Mouse (Mus musculus): ENCODE data around the gene Dmrtb1.

The Dmrtb1 gene

DNA sequence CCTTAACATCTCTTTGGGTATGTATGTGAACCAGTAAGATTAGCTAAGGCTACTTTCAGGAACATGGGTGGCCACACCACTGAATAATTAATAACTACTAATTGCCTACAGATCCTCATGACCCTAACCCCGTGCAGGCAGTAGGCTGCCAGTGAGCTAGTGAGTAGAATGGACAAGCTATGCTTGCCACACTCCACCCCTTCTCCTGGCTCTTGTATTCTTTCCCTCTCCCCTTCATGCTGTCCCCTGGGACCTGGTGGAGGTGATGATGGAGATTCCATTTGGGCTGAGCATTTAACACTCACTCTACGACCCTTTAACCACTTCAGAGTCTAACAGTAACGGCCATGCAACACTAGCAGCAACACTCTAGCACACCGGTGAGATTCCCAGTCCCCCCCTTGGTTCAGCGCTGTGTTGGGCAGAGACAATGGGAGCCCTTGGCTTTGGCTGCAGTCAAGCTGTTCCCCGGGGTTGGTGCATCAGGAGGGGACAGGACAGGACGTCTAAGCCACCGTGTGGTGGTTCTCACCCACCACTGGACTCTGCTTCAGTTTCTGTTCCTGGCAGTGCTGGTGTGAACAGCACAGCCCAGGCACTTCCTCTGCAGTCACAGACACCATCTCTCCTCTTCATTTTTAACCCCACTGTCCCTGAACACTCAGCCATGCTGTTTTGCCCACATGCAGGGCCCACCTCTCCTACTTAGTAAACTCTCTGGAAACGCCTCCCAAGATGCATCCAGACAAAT is 2.8 kb downstream of the Dmrtb1 start:
- DNase-seq (ENCODE audit: low read depth, low spot score), result no peak

DNA sequence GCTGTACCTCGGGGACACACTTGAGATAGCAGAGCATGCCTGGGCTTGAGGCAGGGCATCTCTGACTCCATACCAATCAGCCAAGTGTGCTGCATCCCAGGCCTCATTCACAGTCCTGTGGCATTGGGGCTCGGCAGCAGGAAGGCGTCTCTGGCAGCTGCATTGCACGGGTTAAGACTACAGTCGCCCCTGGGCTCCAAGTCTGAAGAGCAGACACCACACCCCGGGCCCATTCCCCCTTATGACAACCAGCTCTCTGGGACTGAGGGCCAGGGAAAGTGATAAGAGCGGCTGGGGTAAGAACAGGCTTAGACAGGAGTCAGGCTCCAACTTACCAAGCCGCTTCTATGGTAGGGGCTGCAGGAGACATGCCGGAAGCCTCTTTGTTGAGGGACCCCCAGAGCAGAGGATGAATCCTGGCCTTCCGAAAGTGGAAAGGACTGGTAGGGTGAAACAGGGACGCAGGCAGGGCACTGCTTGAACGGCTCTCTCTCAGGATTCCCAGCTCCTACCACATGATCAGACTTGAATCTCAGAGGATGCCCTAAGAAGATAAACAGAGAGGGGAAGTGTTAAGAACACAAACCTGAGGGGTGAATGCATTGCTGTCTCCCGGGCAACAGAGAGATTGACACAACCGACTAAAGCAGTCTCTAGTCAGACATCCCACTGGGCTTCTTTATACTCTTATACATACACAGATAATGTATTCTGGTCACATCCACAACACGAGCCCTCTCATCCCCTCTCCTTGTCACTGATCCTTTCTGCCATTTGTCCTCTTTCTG is 3.5 kb downstream of the Dmrtb1 start:
- no peak for DNase-seq (ENCODE audit: low read depth, low spot score)

DNA sequence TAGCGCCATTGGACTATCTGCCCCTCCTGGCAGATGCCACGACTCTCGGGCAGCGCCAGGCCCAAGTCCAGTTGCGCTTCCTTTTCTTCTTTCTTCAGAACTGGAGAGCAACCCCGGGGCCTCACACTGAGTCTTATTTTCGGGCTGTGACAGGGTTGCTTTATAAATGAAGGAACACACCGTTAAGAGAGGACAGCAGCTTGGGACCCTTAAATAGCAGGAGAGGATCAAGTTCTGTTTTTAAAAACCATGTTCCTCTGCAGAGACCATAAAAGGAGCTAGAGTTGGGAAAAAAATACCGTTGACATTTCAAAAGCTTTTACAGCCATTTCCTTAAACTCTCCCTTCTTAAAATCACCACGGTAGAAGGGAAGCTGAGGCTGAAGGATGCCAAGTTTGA is 8.4 kb downstream of the Dmrtb1 start:
- DNase-seq (ENCODE audit: low read depth, low spot score), result no peak

DNA sequence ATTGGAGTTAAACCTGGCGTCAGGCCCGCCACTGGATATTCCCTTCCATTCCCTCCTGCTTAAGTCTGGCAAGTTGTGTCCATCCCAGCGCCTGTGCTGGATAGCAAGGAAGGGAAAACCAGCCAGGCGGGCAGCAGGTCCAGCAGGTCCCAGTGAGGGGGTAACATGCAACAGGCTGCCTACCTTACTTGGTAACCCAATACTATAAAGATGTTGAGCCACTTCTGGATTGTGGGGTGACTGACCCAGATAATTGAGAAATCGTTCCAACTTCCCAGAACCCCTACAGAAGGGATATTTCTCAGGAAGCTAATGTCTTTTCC is 9.7 kb downstream of the Dmrtb1 start:
- DNase-seq (ENCODE audit: low read depth, low spot score), result no peak

DNA sequence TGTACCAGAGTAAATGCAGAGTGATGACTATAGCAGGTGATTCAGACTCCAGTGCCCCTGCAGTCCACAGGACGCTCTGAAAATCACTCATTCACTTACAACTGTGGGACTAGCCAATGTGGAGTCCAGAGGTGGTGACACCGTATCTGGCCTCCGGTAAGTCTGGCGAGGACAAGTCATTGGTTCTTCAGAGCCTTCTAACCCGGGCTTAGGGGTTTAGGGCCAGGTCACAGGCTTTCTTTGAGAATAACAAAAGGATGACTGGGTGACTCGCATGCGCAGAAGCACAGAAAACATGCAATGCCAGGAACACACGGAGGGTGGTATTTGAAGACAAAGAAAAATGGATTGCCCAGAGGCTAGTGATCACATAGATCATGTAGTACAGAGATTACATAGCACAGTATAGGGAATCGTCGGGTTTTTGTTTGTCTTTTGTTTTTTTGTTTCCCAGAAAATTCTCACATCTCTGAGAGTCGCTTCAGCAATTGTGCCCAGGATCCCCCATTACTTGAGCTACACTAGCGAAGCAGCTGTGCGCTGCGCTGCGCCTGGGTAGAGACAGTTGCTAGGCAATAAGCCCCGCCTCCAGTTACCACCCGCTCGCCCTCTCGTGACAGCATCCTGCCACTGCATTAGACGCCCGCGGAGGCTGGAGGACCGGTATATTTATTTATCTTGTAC is 10.2 kb downstream of the Dmrtb1 start:
- DNase-seq (ENCODE audit: low read depth, low spot score), result peak; percentile 78

DNA sequence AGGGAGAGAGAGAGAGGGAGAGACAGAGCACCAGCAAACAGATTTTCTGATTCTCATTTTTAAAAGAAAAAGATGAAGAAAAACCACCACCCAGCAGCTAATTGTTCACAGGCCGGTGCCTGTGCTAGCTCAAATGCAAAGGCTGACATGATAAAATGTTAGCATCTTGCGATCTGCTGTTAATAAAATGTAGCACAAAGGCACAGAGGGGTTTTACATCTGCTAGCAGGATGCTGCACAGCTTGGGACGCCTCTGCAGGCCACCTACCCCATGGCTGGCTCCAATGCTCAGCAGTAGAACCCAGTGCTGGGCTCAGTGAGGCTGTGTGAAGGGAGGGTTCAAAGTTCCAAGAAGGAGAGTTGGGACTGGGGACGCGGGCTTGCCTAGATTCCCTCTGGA is 13.3 kb downstream of the Dmrtb1 start:
- no peak for DNase-seq (ENCODE audit: low read depth, low spot score)

DNA sequence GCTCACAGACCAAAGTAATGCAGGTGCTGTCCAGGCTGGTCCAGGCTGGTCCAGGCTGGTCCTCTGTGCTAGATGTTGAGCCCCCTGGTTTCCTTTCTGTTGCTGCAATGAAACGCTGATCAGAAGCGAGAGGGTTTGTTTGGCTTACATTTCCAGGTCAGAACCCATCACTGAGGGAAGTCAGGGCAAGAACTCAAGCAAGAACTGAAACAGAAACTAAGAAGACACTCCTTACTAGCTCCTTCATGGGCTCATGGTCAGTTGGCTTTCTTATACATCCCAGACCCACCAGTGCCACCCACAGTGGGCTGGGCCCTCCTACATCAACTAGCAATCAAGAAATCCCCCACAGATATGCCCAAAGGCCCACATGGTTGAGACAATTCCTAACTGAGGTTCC is 15.5 kb downstream of the Dmrtb1 start:
- no peak for DNase-seq (ENCODE audit: low read depth, low spot score)

DNA sequence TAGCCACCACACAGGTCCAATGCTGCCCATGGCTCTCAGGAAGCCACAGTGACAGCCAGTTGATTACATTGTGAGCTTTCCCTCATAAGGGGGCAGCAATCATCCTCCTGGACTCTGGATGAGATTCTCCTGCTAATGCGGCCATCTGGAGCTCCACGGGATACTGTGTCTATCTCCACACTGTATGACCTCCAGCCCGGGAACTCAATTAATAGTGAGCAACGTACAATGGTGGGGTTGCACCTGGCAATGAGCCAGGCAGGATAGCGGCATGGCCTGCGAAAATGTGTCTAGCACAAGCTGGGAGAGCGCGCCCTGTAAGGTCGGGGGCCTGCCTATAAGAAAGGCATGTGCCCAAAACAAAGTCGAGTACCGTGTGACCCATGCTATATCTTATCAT is 23.4 kb downstream of the Dmrtb1 start:
- DNase-seq (ENCODE audit: low read depth, low spot score), result no peak

DNA sequence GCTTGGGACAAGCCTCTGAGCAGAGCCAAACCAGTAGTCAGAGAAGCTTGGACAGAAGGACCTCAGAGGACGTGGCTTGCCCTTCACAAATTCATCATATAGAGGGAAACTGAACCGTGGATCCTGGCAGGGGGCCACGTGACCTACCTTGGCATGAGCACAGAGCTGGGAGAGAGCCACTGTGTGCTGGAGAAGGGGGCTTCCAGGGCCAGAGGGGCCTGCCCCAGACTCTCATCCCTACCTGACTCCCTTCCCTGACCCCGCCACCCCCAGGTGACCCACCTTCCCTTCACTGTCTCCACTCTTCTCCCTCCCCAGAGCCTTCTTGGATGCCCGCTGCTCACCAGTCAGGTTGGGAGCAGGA is 30.8 kb downstream of the Dmrtb1 start:
- no peak for DNase-seq (ENCODE audit: low read depth, low spot score)

DNA sequence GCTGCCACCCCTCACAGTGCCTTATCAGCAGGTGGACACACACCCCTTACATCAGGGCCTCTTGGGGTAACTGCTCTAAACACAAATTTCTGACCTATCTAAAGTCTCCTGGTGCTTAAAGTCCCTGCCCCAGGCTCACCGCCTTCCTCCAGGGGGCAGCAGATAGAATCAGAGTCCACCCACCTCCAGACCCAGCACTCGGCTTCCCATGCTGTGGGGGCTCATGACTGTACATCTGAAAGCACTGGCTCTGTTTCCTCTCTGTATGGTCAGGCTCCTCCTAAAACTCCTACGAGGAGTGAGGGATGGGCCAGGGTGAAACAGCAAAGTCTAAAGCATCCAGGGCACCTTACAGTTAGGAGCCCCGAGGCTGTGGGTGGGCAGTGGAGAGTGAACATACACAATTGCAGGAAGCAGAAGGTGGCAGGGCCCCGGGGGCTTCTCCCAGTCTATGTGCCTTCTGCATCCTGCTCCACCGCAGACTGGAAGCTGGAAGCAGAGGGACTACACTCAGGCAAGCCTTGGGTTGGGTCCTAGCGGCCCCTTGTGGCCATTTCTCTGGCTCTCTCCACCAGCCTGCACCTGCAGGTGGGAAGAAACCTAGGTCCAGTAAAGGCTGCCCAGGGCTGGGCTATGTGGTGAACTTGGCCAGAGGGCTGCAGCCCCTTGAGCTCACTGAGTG is 31.3 kb downstream of the Dmrtb1 start:
- DNase-seq (ENCODE audit: low read depth, low spot score), result peak; percentile 80

DNA sequence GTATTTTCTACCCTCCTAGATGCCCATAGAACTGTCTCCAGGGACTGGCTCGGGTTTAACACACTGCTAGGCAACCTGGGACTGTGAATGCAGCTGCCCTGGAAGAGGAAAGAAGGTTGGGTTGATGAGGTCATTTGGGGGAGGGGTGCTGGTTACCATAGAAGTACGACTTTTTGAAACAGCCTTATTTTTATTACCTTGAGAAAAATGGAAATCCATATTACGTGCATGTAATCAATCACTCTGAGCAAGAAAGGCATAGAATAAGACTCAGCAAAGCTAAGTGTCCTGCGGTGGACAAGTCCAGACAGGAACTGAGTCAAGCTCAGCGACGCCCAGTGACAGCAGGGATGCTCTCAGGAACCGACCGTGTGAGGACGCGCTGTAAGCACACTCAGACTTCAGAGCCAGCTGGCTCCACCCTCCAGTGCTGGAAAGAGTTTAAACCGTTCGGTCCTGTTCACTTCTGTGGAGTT is 33.0 kb downstream of the Dmrtb1 start:
- DNase-seq (ENCODE audit: low read depth, low spot score), result no peak

DNA sequence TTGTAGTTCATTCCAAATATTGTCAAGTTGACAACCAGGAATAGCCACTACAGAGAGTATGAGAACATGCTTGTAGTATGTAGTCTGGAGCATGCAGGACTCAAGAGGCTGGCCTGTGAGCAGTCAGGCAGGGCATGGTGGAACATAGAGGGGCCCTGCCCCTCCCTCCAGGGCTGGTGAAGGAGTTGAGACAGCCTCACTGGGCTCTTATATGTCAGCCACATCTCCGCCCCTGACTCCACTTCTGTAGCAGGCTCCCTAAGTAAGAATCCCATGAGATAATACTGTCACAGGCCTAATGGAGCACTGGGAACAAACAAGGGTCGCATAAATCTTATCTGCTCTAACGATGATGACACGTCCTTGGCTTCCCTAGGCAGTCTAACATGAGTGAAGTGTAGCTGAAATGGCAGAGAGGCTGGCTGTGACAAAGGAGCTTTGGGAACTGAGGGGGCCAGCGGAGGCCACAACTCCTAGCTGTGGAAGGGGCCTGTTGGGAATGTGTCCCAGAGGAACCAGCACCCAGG is 35.0 kb downstream of the Dmrtb1 start:
- no peak for DNase-seq (ENCODE audit: low read depth, low spot score)

DNA sequence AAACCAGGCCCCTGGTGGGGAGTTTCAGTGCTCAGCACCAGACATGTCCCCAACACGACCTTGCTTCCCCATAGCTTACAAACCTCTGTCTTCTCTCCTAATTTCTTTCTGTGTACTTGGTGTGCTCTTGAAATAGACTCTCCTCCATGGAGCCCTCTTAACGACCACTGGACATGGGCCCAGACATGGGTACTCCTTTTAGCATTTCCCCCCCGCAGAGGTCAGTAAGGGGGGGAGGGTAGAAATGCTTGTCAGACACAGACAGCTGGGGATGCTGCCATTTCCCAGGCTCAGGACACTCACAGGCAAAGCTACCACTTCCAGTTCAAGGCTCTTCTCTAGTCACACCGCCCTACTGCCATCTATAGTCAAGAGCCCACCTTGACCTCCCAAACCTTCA is 42.4 kb downstream of the Dmrtb1 start:
- no peak for DNase-seq (ENCODE audit: low read depth, low spot score)

DNA sequence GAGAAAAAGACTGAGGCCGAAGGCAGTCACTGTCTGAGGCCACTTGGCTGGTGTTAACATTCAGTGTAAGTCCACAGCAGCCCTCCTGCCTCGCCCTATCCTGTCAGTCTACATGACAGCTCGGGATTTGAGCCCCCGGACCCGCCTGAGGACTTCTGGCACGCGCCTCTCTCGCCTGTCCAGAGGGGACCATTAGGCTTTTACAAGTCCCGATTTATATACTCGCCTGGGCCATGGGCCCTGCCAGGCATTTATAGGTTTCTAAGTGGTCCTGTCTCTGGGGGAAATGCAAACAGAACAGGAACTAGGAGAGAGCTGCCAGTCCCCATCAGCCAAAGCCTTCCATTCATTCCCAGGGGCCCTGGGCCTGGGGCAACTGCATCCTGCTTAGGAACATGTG is 45.7 kb downstream of the Dmrtb1 start:
- no peak for DNase-seq (ENCODE audit: low read depth, low spot score)

DNA sequence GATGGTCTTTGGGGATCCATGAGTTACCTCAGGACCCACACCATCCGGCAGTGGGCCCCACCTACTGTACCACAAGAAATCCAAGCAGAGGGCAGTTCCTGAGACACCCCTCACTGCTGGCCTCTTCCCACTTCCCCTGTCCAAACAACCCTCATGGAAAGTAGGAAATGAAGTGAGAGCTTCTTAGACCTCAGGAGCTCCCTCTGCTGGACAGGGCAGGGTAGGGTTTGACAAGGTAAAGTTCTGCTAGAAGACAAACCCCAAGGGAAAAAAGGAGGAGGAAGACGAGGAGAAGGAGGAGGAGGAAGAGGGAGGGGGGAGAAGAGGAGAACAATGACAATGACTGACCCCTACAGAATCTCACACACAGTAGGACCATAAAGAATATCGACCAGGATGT is 46.4 kb downstream of the Dmrtb1 start:
- DNase-seq (ENCODE audit: low read depth, low spot score), result no peak

DNA sequence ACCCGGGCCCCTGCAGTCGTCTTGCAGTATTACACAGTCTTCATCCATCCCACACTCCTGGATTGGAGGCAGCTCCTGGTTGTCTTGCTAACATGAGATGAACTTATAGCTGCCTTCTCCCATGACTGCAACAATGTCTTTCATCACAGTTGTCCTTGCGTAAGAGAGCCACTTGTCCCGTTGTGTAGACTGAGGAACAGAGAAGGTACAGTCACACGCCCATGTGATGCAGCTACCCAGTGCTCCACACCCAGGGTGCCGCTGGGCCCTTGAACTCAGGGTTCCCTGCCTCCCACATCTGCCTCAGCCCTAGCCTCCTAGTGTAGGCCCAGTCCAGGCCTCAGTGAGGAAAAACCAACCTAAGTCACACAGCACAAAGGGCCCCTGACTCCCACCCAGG is 47.9 kb downstream of the Dmrtb1 start:
- DNase-seq (ENCODE audit: low read depth, low spot score), result no peak

DNA sequence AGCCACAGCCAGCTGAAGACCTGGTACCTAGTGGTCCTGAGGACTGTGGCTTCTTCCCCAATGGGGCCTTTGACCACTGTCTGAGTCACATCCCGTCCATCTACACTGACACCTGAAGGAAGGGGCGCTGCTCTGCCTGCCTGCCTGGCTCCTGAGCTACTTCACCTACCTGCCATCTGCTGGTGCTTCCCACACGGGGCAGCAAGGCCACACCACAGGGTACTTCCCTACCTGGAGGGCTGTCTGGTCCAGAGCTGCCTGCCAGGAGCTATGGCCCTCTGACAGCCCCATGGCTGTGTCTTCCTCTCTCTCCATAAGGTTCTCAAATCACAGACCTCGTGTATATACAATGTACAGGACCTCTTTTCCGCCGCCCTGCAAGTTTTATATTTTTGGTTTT is 49.4 kb downstream of the Dmrtb1 start:
- DNase-seq (ENCODE audit: low read depth, low spot score), result no peak

DNA sequence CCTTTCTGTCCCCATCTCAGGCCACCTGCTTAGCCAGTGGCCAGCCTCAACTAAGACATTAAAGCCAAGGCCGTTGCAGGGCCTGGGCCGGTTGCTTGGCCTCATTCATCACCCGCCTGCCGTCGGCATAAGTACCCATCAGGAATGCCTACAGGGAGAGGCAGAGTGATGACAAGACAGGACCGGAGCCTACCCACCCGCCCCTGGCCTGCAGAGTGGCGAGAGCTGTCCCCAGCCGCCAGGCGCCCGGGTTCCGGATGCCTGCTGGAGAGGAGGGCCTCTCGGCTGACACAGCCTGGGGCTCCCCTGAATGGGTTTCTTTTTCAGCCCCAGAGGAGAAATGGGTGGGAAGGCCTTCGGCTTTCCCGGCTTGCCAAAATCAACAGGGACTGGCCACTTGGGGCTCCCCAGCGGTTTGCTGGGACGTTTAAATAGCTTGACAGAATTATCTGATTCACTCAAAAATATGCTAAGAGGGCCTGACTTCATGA is 55.1 kb downstream of the Dmrtb1 start:
- no peak for DNase-seq (ENCODE audit: low read depth, low spot score)

DNA sequence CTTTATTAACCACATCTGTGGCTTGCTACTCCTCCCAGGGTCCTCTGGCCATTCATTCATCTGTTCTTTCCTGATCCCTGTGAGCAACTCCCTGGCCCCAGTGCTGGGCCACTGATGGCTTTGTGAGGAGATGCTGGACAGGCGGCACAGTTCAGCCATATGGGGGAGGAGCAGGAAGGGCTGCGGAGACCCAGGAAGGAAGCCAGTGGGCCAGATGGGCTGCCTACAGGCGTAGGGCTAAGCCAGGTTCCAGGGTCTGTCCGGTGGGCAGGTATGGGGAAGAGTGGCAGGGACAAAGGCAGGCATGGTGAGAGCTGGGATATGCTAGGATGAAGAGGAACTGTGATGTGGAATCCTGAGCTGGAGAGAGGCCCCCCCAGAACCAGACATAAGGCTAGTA is 55.8 kb downstream of the Dmrtb1 start:
- no peak for DNase-seq (ENCODE audit: low read depth, low spot score)
